Mouse (Mus musculus): ENCODE measurements at regions not wholly inside any gene's neighbourhood (a gene's known extent, or its start where the extent isn't known, plus 50 kb on each side); places are given as distances from the start of the nearest gene placed in this dataset.

DNA sequence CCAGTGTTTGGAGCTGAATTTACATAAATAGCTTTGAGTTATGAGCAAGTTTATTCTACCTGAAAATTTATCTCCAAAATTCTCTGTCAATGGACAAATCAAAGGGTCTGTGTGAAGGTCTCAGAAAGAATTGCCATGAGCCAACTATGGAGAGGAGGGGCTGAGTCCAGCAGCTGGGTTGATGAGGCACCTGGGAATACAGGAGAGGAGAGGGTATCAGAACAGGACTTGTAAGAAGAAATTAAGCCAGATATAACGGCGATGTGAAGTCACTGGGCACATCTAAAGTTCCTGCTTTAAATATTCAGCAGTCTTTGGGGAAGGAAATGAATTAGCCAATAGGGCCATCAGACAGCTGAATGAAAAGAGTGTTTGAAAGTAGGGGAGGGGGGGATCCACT is 394.4 kb upstream of the Plxna2 start:
- TF ChIP-seq CTCF (IDR thresholded peaks at IDR 0.05) (no peak), EP300 (IDR thresholded peaks at IDR 0.05; ENCODE audit: insufficient read depth, low read depth, low read length) (no peak)
